Mouse (Mus musculus): ENCODE measurements around the gene Glrx2.
A peak's percentile ranks its signal among the peaks of the same experiment; 100 is the strongest.

Glrx2 gene

DNA sequence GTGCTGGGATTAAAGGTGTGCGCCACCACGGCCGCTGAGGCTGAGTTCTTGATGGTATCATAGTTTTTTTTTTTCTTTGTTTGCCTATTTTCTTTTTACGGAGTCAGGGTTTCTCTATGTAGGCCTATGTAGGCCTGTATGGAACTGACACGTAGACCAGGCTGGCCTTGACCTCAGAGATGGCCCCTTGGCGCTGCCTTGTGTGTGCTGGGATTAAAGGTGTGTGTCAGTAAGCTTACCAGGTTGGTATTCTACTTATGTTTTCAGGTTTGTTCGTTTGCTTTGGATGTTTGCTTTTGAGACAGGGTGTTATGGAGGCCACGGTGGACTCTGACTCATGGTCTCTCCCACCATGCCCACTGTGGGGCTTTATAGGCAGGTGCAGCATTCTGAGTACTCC lies 46.0 kb downstream of the Glrx2 start:
- DNase-seq: no peak

DNA sequence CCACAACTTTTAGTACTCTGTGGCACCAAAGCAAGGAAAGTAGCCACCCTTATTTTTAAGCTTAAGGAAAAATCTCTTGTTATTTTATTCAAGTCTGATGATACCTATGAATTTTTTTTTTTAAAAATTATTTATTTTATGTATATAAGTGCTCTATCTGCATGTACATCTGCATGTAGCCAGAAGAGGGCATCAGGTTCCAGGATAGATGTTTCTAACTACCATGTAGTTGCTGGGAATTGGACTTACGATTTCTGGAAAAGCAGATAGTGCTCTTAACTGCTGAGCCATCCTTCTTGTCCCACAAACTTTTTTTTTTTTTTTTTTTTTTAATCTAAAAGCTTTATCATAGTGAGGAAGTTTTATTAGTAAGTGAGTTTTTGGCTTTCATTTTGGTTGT lies 48.3 kb downstream of the Glrx2 start:
- no peak for DNase-seq

DNA sequence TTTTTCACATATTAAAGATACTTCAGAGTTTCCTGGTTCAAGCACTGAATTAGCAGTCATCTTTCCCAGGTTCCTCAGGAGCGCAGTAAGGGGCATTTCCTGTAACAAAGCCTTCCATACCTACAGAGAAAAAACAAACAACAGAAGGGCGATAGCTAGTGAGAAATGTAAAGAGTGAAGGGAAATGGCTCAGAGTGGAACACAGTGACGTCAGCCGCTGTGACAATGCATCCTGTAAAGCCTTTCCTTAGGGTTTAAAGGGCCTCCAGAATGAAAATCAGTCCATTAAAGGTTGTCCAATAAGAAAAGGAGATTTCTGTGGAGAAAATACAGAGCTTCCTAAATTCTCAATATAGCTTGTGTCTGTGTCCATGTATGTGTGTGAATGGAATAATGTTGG lies 49.7 kb downstream of the Glrx2 start:
- no peak for DNase-seq

DNA sequence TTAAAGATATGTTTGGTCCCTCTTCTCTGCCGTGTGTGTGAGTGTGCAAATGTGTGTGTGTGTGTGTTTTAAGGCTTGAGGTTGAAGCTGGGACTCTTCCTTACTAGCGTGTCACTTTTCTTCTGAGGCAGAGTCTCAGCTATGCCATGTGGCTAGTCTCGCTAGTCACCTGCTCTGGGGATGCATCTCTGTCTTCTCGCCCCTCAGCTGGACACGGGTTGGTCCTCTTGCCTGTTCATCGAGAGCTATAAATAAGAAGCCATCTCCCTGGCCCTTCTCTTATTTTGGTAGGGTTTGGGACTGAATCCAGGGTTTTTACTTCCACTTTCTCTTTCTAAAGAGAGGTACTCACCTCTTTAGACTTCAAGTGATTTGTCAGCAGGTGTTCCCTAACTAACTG lies 50.1 kb downstream of the Glrx2 start:
- no peak for DNase-seq

DNA sequence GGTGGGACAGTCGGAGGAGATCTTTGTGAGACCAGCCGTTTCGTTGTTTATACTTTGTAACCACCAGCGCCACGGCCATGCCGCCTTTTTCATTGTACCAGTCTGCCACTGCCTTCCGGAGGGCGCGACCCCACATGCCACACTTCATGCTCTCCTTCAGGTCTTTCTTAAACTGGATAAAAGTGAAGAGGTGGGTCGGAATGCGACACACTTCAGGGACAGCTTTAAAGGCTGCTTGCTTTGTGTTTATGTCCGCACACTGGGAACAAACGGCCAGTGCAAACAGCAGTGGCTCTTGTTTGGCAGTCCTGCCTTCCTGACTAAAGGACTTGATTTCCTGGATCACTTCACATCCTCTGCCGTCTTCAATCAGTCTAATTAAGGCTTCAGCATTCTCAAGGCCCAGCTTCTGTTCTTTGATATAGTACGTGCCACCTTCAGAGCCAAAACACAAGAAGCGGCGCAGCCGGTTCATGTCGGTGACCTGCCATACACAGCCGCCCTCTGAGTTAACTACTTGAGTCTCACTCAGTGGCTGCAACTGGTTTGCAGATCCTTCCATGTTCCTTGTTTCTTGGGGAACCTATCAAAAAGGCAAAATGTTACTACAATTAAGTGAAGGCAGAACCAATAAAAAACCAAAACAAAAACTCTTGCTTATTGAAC lies 54.4 kb downstream of the Glrx2 start:
- DNase-seq: peak; percentile 11

DNA sequence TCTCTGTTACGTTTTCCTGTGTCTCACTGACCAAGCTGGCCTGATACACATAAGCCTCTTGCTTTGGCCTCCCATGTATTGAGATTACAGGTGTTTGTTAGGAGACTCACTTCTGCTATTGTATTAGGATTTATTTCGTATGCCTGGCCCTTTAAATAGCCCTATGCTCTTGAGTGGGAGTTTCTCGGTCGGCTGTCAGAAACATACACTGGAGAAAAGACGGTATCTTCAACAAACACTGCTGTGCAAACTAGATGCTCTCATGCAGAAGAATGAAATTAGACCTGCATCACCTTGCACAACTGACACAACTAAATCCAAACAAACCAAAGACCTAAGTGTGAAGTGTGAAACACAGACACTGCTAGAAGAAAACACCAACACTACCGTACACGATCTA lies 56.9 kb downstream of the Glrx2 start:
- peak; percentile 7 for DNase-seq

DNA sequence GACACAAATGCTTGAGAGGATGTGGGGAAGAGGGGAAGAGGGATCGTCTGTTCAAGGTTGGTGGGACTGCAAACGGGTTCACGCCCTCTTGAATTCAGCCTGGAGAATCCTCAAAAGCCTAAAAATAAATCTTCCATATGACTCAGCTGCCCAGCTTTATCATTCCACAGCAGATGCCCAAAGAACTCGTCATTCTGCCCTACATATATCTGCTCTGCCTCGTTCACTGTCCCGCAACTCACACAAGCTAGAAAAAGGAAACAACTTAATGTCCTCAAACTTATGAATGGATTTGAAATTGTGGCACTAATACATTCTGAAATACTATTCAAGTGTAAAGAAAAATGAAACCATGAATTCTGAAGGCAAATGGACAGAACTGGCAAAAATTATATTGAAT lies 57.8 kb downstream of the Glrx2 start:
- DNase-seq: no peak

DNA sequence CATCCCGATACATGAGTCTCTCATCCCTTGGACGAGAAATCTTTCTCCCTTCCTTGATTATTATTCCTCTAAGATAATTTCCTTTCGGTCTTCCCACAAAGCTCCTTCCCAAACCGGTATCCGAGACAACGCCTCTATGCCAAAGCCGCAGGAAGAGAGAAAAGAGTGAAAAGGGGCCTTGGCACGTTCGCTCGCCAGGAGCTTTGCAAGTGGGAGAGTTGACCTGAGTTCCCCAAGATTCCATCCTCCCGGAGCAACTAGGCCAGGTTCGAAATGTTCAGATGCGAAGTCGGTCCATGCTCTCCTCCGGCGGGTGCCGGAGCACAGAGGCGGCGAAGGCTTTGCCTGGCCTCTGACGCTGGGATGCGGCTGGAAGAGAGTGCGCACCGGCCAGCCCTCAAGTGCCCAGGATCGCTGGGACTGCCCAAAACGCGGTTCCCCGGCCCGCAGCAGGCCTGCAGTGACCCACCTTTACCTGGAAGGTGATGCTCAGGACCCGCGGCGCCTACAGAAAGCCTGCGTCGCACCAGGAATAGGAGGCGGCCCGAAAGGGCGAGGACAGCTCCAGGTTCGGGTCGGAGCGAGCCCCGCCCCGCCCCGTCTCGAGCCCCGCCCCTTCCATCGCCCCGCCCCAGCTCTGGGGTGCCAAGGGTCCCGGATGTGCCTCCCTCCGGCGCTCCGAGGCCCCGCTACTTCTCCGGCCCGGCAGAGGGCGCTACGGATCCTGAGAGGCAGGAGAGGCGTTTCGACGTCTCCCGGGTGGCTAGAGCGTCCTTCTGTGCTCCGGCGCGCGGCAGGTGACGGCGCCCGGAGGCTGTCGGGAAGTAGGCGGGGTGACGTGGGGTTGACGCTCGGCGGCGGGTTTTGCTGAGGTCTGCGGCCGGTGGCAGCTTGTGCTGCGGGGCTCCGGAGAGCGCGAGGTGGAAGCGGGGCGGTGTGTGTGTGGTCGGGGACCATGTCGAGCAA lies 60.6 kb downstream of the Glrx2 start, which contains the start of the genes Trove2 and Uchl5:
TSS of gene Trove2 (minus strand) at position 623 of the 966 bp plus-strand sequence.
TSS of gene Uchl5 (plus strand) at position 827 of the 966 bp plus-strand sequence.
- DNase-seq: peak; percentile 99

DNA sequence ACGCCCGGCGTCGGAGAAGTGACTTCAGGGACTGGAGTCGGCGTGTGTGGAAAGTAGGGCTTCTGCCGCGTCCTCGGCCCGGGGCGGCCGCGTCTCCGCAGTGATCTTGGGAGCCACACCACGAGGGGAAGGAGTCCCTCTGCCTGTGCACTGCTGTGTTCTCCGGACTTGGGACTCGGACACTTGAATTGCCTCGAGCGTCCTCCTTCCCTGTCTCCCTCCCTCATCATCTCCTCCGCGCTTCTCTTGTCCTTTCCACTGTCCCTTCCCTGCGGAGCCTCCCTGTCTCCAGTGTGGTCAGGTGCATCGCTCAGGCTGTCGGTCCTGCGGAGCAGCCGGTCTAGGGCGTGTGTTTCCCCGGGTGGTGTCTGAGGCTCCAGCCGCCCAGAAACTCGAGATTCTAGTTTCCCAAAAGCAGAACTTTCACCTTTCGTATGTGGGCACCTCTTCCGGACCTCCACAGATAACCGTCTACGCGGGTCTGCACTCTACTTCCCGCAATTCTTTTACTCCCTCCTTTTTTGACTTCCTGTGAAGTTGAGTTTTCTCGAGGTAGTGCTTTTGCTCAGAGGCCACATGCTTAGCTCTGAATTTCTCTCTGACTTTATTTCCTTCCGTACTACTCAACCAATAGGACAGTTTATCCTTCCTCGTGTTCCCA lies 61.5 kb downstream of the Glrx2 start:
- no peak for DNase-seq

DNA sequence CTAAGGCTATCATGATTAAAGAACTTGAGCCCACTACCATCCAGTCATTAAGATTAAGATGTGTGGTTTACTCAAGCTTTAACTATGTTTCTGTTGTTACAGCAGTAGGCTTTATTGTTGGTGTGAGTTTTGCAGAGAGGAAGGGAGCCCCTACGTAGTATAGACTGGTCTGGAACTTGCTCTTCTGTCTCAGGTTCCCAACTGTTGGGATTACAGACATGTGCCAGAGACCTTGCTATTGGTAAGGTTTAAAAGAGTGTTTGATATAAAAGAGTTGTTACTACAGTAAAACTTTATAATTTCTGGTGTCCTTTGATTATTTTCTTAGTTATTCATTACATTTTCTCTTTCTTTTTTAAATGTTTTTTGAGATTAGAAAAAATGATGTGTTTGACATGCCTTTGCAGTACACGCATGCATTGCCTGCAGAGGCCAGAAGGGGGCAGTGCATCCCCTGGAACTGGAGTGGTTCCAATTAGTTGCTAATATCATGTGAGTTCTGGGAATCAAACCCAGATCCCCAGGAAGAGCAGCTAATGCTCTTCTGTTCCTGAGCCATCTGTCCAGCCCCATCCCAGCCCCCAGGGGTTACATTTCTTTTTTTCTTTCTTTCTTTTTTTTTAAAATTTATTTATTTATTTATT lies 72.6 kb downstream of the Glrx2 start:
- peak; percentile 29 for DNase-seq
